Mouse (Mus musculus) brain, embryonic 14.5 days (tissue): ENCODE data around the gene Scrg1.

ENCODE experiments used
- CTCF ChIP-seq: fragments of 200-500 bp; IDR thresholded peaks from 2 replicates; pipeline ENCODE4 v1.5.1; 2012; ENCODE audit warnings: inconsistent platforms, mild to moderate bottlenecking, moderate library complexity, borderline replicate concordance; ENCODE audit not compliant: insufficient read depth, insufficient read length; ENCODE audit errors: extremely low read depth
- POLR2A ChIP-seq: fragments of 200-500 bp; IDR thresholded peaks from 2 replicates; pipeline ENCODE4 v1.6.1; 2012; ENCODE audit warnings: mild to moderate bottlenecking, inconsistent platforms, borderline replicate concordance; ENCODE audit not compliant: poor library complexity, insufficient read depth, insufficient read length, severe bottlenecking; ENCODE audit errors: extremely low read depth

DNA sequence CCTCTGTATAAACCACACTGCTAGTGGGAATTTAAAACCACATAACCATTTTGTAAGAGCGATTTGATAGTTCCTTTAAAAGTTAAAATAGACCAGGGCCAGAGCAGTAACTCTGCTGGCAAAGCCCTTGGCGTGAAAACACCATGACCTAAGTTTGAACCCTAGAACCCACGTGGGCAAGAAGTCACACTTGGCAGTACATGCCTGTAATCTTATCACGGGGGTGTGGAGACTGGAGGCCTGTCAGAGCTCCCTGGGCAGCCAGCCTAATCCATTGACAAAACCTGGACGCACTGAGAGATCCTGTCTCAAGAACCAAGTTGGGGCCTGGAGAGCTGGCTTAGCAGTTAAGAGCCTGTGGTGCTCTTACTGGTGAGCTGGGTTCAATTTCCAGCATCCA lies 12.9 kb downstream of the Scrg1 start:
- TF ChIP-seq CTCF = no peak
- no peak for TF ChIP-seq POLR2A
